Mouse (Mus musculus) liver, embryonic 13.5 days (tissue): ENCODE data around the gene Bbof1. TPM values are rescaled to one million over a fixed set of nuclear protein-coding genes. Genes with fewer than 3 reads are reported as not detected.
A peak's percentile ranks its signal among the peaks of the same experiment; 100 is the strongest.

Source experiments
- ATAC-seq: fragments of 200-750 bp; cut with Nextera tagmentation; 2 replicates; pipeline ENCODE4 v1.8.0; 2017; ENCODE audit warnings: low read depth, mild to moderate bottlenecking, moderate number of reproducible peaks, moderate library complexity
- DNase-seq: peaks from one replicate; pipeline ENCODE4 v3.0.0; 2022
- H3K27ac ChIP-seq: fragments of 300-500 bp; sonication (generic); 2 replicates; pipeline ENCODE4 v1.5.1; 2015; ENCODE audit warnings: moderate library complexity, mild to moderate bottlenecking, inconsistent platforms
- H3K27me3 ChIP-seq: fragments of 300-500 bp; sonication (generic); 2 replicates; pipeline ENCODE4 v1.6.1; 2015; ENCODE audit warnings: mild to moderate bottlenecking, inconsistent platforms
- H3K36me3 ChIP-seq: fragments of 300-500 bp; sonication (generic); 2 replicates; pipeline ENCODE4 v1.6.1; 2015; ENCODE audit warnings: mild to moderate bottlenecking, inconsistent platforms
- H3K4me1 ChIP-seq: fragments of 300-500 bp; sonication (generic); replicated peaks from 2 replicates; pipeline ENCODE4 v1.6.1; 2015; ENCODE audit warnings: inconsistent platforms
- H3K4me2 ChIP-seq: fragments of 300-500 bp; sonication (generic); 2 replicates; pipeline ENCODE4 v1.6.1; 2015; ENCODE audit warnings: inconsistent platforms, mild to moderate bottlenecking, moderate library complexity
- H3K4me3 ChIP-seq: fragments of 300-500 bp; sonication (generic); replicated peaks from 2 replicates; pipeline ENCODE4 v1.5.1; 2015; ENCODE audit warnings: mild to moderate bottlenecking, inconsistent platforms
- H3K9ac ChIP-seq: fragments of 300-500 bp; sonication (generic); 2 replicates; pipeline ENCODE4 v1.6.1; 2015; ENCODE audit warnings: mild to moderate bottlenecking, inconsistent platforms
- H3K9me3 ChIP-seq: fragments of 300-500 bp; sonication (generic); replicated peaks from 2 replicates; pipeline ENCODE4 v1.6.1; 2016; ENCODE audit warnings: inconsistent platforms
- WGBS: fragments of 180-500 bp; shearing (Covaris S2); methylation state at CpG from one replicate; pipeline ENCODE4 v1.1.7; 2015; ENCODE audit not compliant: insufficient replicate concordance; 5-methylcytosine and 5-hydroxymethylcytosine counted together
- polyA plus RNA-seq: library from polyadenylated mRNA; unstranded; fragments of >200 nt; fragmentation: Nextera tagmentation; extraction: Ambion mirVana; gene quantifications from 2 replicates; pipeline ENCODE4 v1.2.1, GENCODE M21; 2015

The Bbof1 gene
- polyA plus RNA-seq, 1 experiment from 2014 or later: 0.24 TPM

GRCm38 (mm10) chr12:84442526-84442925 lies 33.7 kb downstream of the Bbof1 start:
- Histone ChIP-seq H3K4me3 (no peak overlapping the region), H3K36me3 (no peaks in the 10 kb centered on the region), H3K9me3 (no peaks in the 10 kb centered on the region), H3K27me3 (peaks cover 10% of the 10 kb centered on the region; the same call in 1 of the 2 replicates), H3K4me2 (no peak overlapping the region), H3K4me1 (no peaks in the 10 kb centered on the region), H3K9ac (no peak overlapping the region), H3K27ac (no peak overlapping the region)
- ATAC-seq (no peak), DNase-seq (no peak)
- 59% methylated on average over 4 of the region's 4 CpGs for WGBS

GRCm38 (mm10) chr12:84447386-84447785 lies 38.5 kb downstream of the Bbof1 start:
- Histone ChIP-seq H3K4me2 (no peak overlapping the region), H3K27ac (no peak overlapping the region), H3K36me3 (no peaks in the 10 kb centered on the region), H3K27me3 (peaks cover 17% of the 10 kb centered on the region; the same call in 1 of the 2 replicates), H3K9me3 (no peaks in the 10 kb centered on the region), H3K9ac (no peak overlapping the region), H3K4me1 (peaks cover 18% of the 10 kb centered on the region), H3K4me3 (no peak overlapping the region)
- WGBS: 63% methylated on average over 1 of the region's 1 CpGs
- no peak for ATAC-seq
- no peak for DNase-seq

GRCm38 (mm10) chr12:84448181-84448580 lies 39.3 kb downstream of the Bbof1 start:
- H3K27ac ChIP-seq: no peak overlapping the region
- peaks cover 17% of the 10 kb centered on the region; the same call in 1 of the 2 replicates for H3K27me3 ChIP-seq
- no peak for ATAC-seq
- 67% methylated on average over 6 of the region's 6 CpGs for WGBS
- DNase-seq: no peak
- no peak overlapping the region for H3K9ac ChIP-seq
- no peak overlapping the region for H3K4me3 ChIP-seq
- H3K36me3 ChIP-seq: no peaks in the 10 kb centered on the region
- no peaks in the 10 kb centered on the region for H3K9me3 ChIP-seq
- H3K4me1 ChIP-seq: peaks cover 26% of the 10 kb centered on the region
- H3K4me2 ChIP-seq: no peak overlapping the region

- H3K9ac ChIP-seq: peak overlapping the region; percentile 79
- DNase-seq: no peak
- 36% methylated on average over 10 of the region's 10 CpGs for WGBS
- peak overlapping the region; percentile 93 for H3K4me2 ChIP-seq
- peaks cover 17% of the 10 kb centered on the region; the same call in 1 of the 2 replicates for H3K27me3 ChIP-seq
- no peak for ATAC-seq
- peaks cover 37% of the 10 kb centered on the region for H3K4me1 ChIP-seq
- peak overlapping the region; percentile 78; the same call in 1 of the 2 replicates for H3K27ac ChIP-seq
- no peaks in the 10 kb centered on the region for H3K9me3 ChIP-seq
- 0 out of 2 replicates have a peak, but pooled peaks cover under 1% of the 10 kb centered on the region for H3K36me3 ChIP-seq
- H3K4me3 ChIP-seq: peak overlapping the region; percentile 72
Measured at GRCm38 (mm10) chr12:84449887-84450286, 41.0 kb downstream of the Bbof1 start.

- WGBS: under 1% methylated on average over 6 of the region's 6 CpGs
- H3K4me3 ChIP-seq: peak overlapping the region; percentile 72
- H3K9me3 ChIP-seq: no peaks in the 10 kb centered on the region
- peak overlapping the region; percentile 79 for H3K9ac ChIP-seq
- H3K4me2 ChIP-seq: peak overlapping the region; percentile 93
- H3K4me1 ChIP-seq: peaks cover 37% of the 10 kb centered on the region
- ATAC-seq (no peak), DNase-seq (no peak)
- peaks cover 17% of the 10 kb centered on the region; the same call in 1 of the 2 replicates for H3K27me3 ChIP-seq
- H3K36me3 ChIP-seq: 0 out of 2 replicates have a peak, but pooled peaks cover 5% of the 10 kb centered on the region
- peak overlapping the region; percentile 78 for H3K27ac ChIP-seq
Measured at GRCm38 (mm10) chr12:84450351-84450717, 41.5 kb downstream of the Bbof1 start.

GRCm38 (mm10) chr12:84450718-84451646 lies 42.1 kb downstream of the Bbof1 start, which contains the start of the genes Aldh6a1 and Lin52:
TSS of gene Aldh6a1 (minus strand) at chr12:84451004.
TSS of gene Lin52 (plus strand) at chr12:84451422.
- Histone ChIP-seq H3K4me1 (peaks cover 37% of the 10 kb centered on the region), H3K9ac (peak within 1 kb of the TSS; percentile 87), H3K4me3 (peak within 1 kb of the TSS; percentile 87), H3K9me3 (no peaks in the 10 kb centered on the region), H3K27ac (peak within 1 kb of the TSS; percentile 82), H3K36me3 (0 out of 2 replicates have a peak, but pooled peaks cover 5% of the 10 kb centered on the region), H3K4me2 (peak within 1 kb of the TSS; percentile 93), H3K27me3 (peaks cover 17% of the 10 kb centered on the region; the same call in 1 of the 2 replicates)
- under 1% methylated on average over 49 of the region's 49 CpGs for WGBS
- ATAC-seq: peak; percentile 95
- peak; percentile 98 for DNase-seq

GRCm38 (mm10) chr12:84451801-84452200 lies 42.9 kb downstream of the Bbof1 start:
- WGBS: 2% methylated on average over 11 of the region's 11 CpGs
- Histone ChIP-seq H3K4me1 (peaks cover 37% of the 10 kb centered on the region), H3K27me3 (peaks cover 12% of the 10 kb centered on the region; the same call in 1 of the 2 replicates), H3K4me2 (peak overlapping the region; percentile 93), H3K36me3 (peaks cover 6% of the 10 kb centered on the region), H3K9me3 (no peaks in the 10 kb centered on the region), H3K9ac (peak overlapping the region; percentile 87), H3K4me3 (peak overlapping the region; percentile 87), H3K27ac (peak overlapping the region; percentile 82)
- DNase-seq (no peak), ATAC-seq (no peak)

- peaks cover 47% of the 10 kb centered on the region for H3K36me3 ChIP-seq
- WGBS: 89% methylated on average over 3 of the region's 3 CpGs
- ATAC-seq: no peak
Measured at GRCm38 (mm10) chr12:84456911-84457310, 48.0 kb downstream of the Bbof1 start.

GRCm38 (mm10) chr12:84459845-84460244 lies 51.0 kb downstream of the Bbof1 start:
- H3K36me3 ChIP-seq: peaks cover 74% of the 10 kb centered on the region
- H3K9ac ChIP-seq: no peak overlapping the region
- no peak overlapping the region for H3K4me2 ChIP-seq
- 73% methylated on average over 1 of the region's 1 CpGs for WGBS
- no peak for DNase-seq
- no peak overlapping the region for H3K27ac ChIP-seq
- ATAC-seq: no peak
- H3K27me3 ChIP-seq: no peaks in the 10 kb centered on the region
- no peak overlapping the region for H3K4me3 ChIP-seq
- no peaks in the 10 kb centered on the region for H3K9me3 ChIP-seq
- H3K4me1 ChIP-seq: no peaks in the 10 kb centered on the region

More at GRCm38 (mm10) chr12:84456911-84457310, 48.0 kb downstream of the Bbof1 start:
- Histone ChIP-seq H3K4me1 (peaks cover 24% of the 10 kb centered on the region), H3K27me3 (no peaks in the 10 kb centered on the region), H3K9me3 (no peaks in the 10 kb centered on the region), H3K27ac (no peak overlapping the region), H3K4me3 (no peak overlapping the region), H3K4me2 (no peak overlapping the region), H3K9ac (no peak overlapping the region)
- DNase-seq: no peak

- Histone ChIP-seq H3K4me3 (no peak overlapping the region), H3K36me3 (peaks cover 73% of the 10 kb centered on the region), H3K9me3 (no peaks in the 10 kb centered on the region), H3K4me1 (no peaks in the 10 kb centered on the region), H3K27me3 (no peaks in the 10 kb centered on the region), H3K27ac (no peak overlapping the region), H3K4me2 (no peak overlapping the region), H3K9ac (no peak overlapping the region)
- ATAC-seq: no peak
- DNase-seq: no peak
- 79% methylated on average over 5 of the region's 5 CpGs for WGBS
Measured at GRCm38 (mm10) chr12:84461416-84461815, 52.5 kb downstream of the Bbof1 start.

GRCm38 (mm10) chr12:84462856-84463255 lies 54.0 kb downstream of the Bbof1 start:
- H3K27ac ChIP-seq: no peak overlapping the region
- no peaks in the 10 kb centered on the region for H3K27me3 ChIP-seq
- no peak overlapping the region for H3K4me3 ChIP-seq
- DNase-seq: no peak
- no peak overlapping the region for H3K9ac ChIP-seq
- no peaks in the 10 kb centered on the region for H3K9me3 ChIP-seq
- no peak for ATAC-seq
- no peak overlapping the region for H3K4me2 ChIP-seq
- 79% methylated on average over 3 of the region's 3 CpGs for WGBS
- no peaks in the 10 kb centered on the region for H3K4me1 ChIP-seq
- peaks cover 65% of the 10 kb centered on the region for H3K36me3 ChIP-seq
